Mouse (Mus musculus) MEL (cell line): Measurements from ENCODE around the gene Nsg2. TPM values are rescaled to one million over a fixed set of nuclear protein-coding genes. Genes with fewer than 3 reads are reported as not detected.

Experiments
- DNase-seq: peaks from one replicate; pipeline ENCODE4 v3.0.0; 2011; ENCODE audit warnings: low read depth, low spot score
- H3K27ac ChIP-seq: 2 replicates; pipeline ENCODE4 v1.5.1; 2012; ENCODE audit warnings: low read depth, mild to moderate bottlenecking, control low read depth, low read length, moderate library complexity; ENCODE audit not compliant: control insufficient read depth
- H3K27me3 ChIP-seq, 2 experiments: fragments of 150-350 bp in 1 of 2; sonication (generic) in 1 of 2; 2 replicates each; pipeline ENCODE4 v1.6.1; 2012; ENCODE audit warnings: low read length in 2 of 2, mild to moderate bottlenecking in 2 of 2, improper control_type of control experiment in 1 of 2, moderate library complexity in 1 of 2; ENCODE audit not compliant: insufficient read depth in 2 of 2, control insufficient read depth in 1 of 2
- H3K36me3 ChIP-seq, 2 experiments: 2 replicates each; pipeline ENCODE4 v1.6.1; 2012 to 2014; ENCODE audit warnings: low read length in 2 of 2, improper control_type of control experiment in 1 of 2, inconsistent platforms in 1 of 2, mild to moderate bottlenecking in 1 of 2; ENCODE audit not compliant: insufficient read depth in 2 of 2, control insufficient read depth in 1 of 2
- H3K4me1 ChIP-seq, 2 experiments: fragments of 150-350 bp in 1 of 2; sonication (generic) in 1 of 2; 2 replicates each; pipeline ENCODE4 v1.6.1; 2012; ENCODE audit warnings: low read length in 2 of 2, improper control_type of control experiment in 1 of 2, mild to moderate bottlenecking in 1 of 2; ENCODE audit not compliant: insufficient read depth in 2 of 2, control insufficient read depth in 1 of 2
- H3K4me3 ChIP-seq, 2 experiments: fragments of 150-350 bp in 1 of 2; sonication (generic) in 1 of 2; 2 replicates each; pipeline ENCODE4 v1.5.1; 2012; ENCODE audit warnings: low read depth in 2 of 2, low read length in 2 of 2, mild to moderate bottlenecking in 2 of 2, moderate library complexity in 2 of 2, control low read depth in 1 of 2, improper control_type of control experiment in 1 of 2; ENCODE audit not compliant: control insufficient read depth in 1 of 2, insufficient read depth in 1 of 2
- H3K79me2 ChIP-seq: 2 replicates; pipeline ENCODE4 v1.6.1; 2012; ENCODE audit warnings: mild to moderate bottlenecking, low read length, moderate library complexity; ENCODE audit not compliant: control insufficient read depth, poor library complexity, insufficient read depth
- H3K9ac ChIP-seq: 2 replicates; pipeline ENCODE4 v1.6.1; 2012; ENCODE audit warnings: low read depth, mild to moderate bottlenecking, control low read depth, low read length, moderate library complexity; ENCODE audit not compliant: control insufficient read depth, poor library complexity, severe bottlenecking
- H3K9me3 ChIP-seq: fragments of 150-350 bp; sonication (generic); replicated peaks from 2 replicates; pipeline ENCODE4 v1.6.1; 2012; ENCODE audit warnings: mild to moderate bottlenecking, low read length, improper control_type of control experiment, moderate library complexity; ENCODE audit not compliant: insufficient read depth
- BHLHE40 ChIP-seq: IDR thresholded peaks from 2 replicates; pipeline ENCODE4 v1.6.1; 2012; ENCODE audit warnings: low read depth, mild to moderate bottlenecking, inconsistent platforms, low read length, improper control_type of control experiment, borderline replicate concordance
- CHD2 ChIP-seq: IDR thresholded peaks from 2 replicates; pipeline ENCODE4 v1.6.1; 2011; ENCODE audit warnings: low read length, improper control_type of control experiment
- E2F4 ChIP-seq: IDR thresholded peaks from 2 replicates; pipeline ENCODE4 v1.6.1; 2011; ENCODE audit warnings: low read depth, low read length, improper control_type of control experiment, borderline replicate concordance
- ETS1 ChIP-seq: IDR thresholded peaks from 2 replicates; pipeline ENCODE4 v1.6.1; 2012; ENCODE audit warnings: low read depth, mild to moderate bottlenecking, inconsistent platforms, low read length, improper control_type of control experiment, moderate library complexity
- HCFC1 ChIP-seq: IDR thresholded peaks from 2 replicates; pipeline ENCODE4 v1.6.1; 2012; ENCODE audit warnings: low read depth, mild to moderate bottlenecking, inconsistent platforms, low read length, improper control_type of control experiment, moderate library complexity
- JUND ChIP-seq: IDR thresholded peaks from 2 replicates; pipeline ENCODE4 v1.6.1; 2011; ENCODE audit warnings: low read depth, mild to moderate bottlenecking, improper control_type of control experiment, low read length
- KAT2A ChIP-seq: conservative IDR thresholded peaks from 2 replicates; pipeline ENCODE4 v1.6.1; 2012; ENCODE audit warnings: low read depth, low read length, improper control_type of control experiment, inconsistent platforms
- MAFK ChIP-seq: IDR thresholded peaks from 2 replicates; pipeline ENCODE4 v1.6.1; 2011; ENCODE audit warnings: low read depth, mild to moderate bottlenecking, low read length, improper control_type of control experiment, borderline replicate concordance
- MEF2A ChIP-seq: IDR thresholded peaks from 2 replicates; pipeline ENCODE4 v1.6.1; 2014; ENCODE audit warnings: low read depth, mild to moderate bottlenecking, inconsistent platforms, low read length, improper control_type of control experiment; ENCODE audit not compliant: poor library complexity, insufficient replicate concordance, severe bottlenecking; ENCODE audit errors: extremely low read depth
- MYC ChIP-seq: IDR thresholded peaks from 2 replicates; pipeline ENCODE4 v1.6.1; 2011; ENCODE audit warnings: low read depth, mild to moderate bottlenecking, low read length, improper control_type of control experiment, moderate library complexity
- NELFE ChIP-seq: IDR thresholded peaks from 2 replicates; pipeline ENCODE4 v1.6.1; 2011; ENCODE audit warnings: low read depth, low read length, improper control_type of control experiment
- POLR2A ChIP-seq, 2 experiments: IDR thresholded peaks; 2 replicates each; pipeline ENCODE4 v1.6.1; 2011 to 2012; ENCODE audit warnings: low read length in 2 of 2, mild to moderate bottlenecking in 2 of 2, control low read depth in 1 of 2, improper control_type of control experiment in 1 of 2, low read depth in 1 of 2, moderate library complexity in 1 of 2; ENCODE audit not compliant: control insufficient read depth in 1 of 2, insufficient read depth in 1 of 2, poor library complexity in 1 of 2
- RAD21 ChIP-seq: IDR thresholded peaks from 2 replicates; pipeline ENCODE4 v1.6.1; 2011; ENCODE audit warnings: mild to moderate bottlenecking, low read depth, low read length, improper control_type of control experiment
- SIN3A ChIP-seq: IDR thresholded peaks from 2 replicates; pipeline ENCODE4 v1.6.1; 2012; ENCODE audit warnings: low read length, improper control_type of control experiment, inconsistent platforms
- TAL1 ChIP-seq: IDR thresholded peaks from 2 replicates; pipeline ENCODE4 v1.6.1; 2012; ENCODE audit warnings: mild to moderate bottlenecking, inconsistent platforms, low read length, moderate library complexity, mixed read lengths
- TCF12 ChIP-seq: IDR thresholded peaks from 2 replicates; pipeline ENCODE4 v1.6.1; 2014; ENCODE audit warnings: low read depth, mild to moderate bottlenecking, inconsistent platforms, low read length, improper control_type of control experiment, moderate library complexity
- UBTF ChIP-seq: IDR thresholded peaks from 2 replicates; pipeline ENCODE4 v1.6.1; 2012; ENCODE audit warnings: low read depth, mild to moderate bottlenecking, inconsistent platforms, low read length, improper control_type of control experiment, moderate library complexity, borderline replicate concordance; ENCODE audit not compliant: insufficient read depth
- USF1 ChIP-seq: IDR thresholded peaks from 2 replicates; pipeline ENCODE4 v1.6.1; 2014; ENCODE audit warnings: low read depth, mild to moderate bottlenecking, inconsistent platforms, low read length, improper control_type of control experiment, moderate library complexity
- ZC3H11A ChIP-seq: IDR thresholded peaks from 2 replicates; pipeline ENCODE4 v1.6.1; 2012; ENCODE audit warnings: low read depth, mild to moderate bottlenecking, inconsistent platforms, low read length, improper control_type of control experiment
- ZKSCAN1 ChIP-seq: IDR thresholded peaks from 2 replicates; pipeline ENCODE4 v1.6.1; 2012; ENCODE audit warnings: low read depth, mild to moderate bottlenecking, inconsistent platforms, low read length, improper control_type of control experiment, moderate library complexity
- ZNF384 ChIP-seq: IDR thresholded peaks from 2 replicates; pipeline ENCODE4 v1.6.1; 2012; ENCODE audit warnings: low read depth, mild to moderate bottlenecking, inconsistent platforms, low read length, improper control_type of control experiment
- polyA plus RNA-seq, 2 experiments: library from polyadenylated mRNA; stranded (reverse) in 1 of 2; unstranded in 1 of 2; fragments of >175 nt in 1 of 2; fragments of >200 nt in 1 of 2; gene quantifications; 2 replicates each; pipeline versions ENCODE4 v1.2.1 to v1.2.4; 2012; ENCODE audit warnings: low replicate concordance in 2 of 2, low read depth in 1 of 2; ENCODE audit not compliant: insufficient read length in 2 of 2, insufficient read depth in 1 of 2, missing spikeins in 1 of 2
- total RNA-seq: library from RNA; depleted of rRNA; stranded (reverse); fragments of 300-350 nt; gene quantifications from 2 replicates; pipeline ENCODE4 v1.2.3, GENCODE M21; 2012

The Nsg2 gene
- total and polyA plus RNA-seq, 3 experiments, result not detected

GRCm38 (mm10) chr11:32035831-32036230 is 35.6 kb downstream of the Nsg2 start:
- no peak for DNase-seq
- Histone ChIP-seq H3K9me3 (no peaks in the 10 kb centered on the region), H3K27ac (no peak overlapping the region), H3K27me3 (peaks cover 19 to 28% of the 10 kb centered on the region in 2 experiments), H3K4me3 (no peak overlapping the region), H3K9ac (no peak overlapping the region), H3K79me2 (no peaks in the 10 kb centered on the region), H3K36me3 (no peaks in the 10 kb centered on the region), H3K4me1 (no peaks in the 10 kb centered on the region)
- TF ChIP-seq CHD2, result no peak
- no peak for TF ChIP-seq E2F4
- no peak for TF ChIP-seq ZKSCAN1
- TF ChIP-seq HCFC1, result no peak
- TF ChIP-seq MEF2A, result no peak
- no peak for TF ChIP-seq USF1

GRCm38 (mm10) chr11:32039656-32040055 is 39.4 kb downstream of the Nsg2 start:
- Histone ChIP-seq H3K27me3 (peaks cover 17 to 27% of the 10 kb centered on the region in 2 experiments), H3K36me3 (no peaks in the 10 kb centered on the region), H3K9ac (no peak overlapping the region), H3K9me3 (no peaks in the 10 kb centered on the region), H3K27ac (no peak overlapping the region), H3K79me2 (no peaks in the 10 kb centered on the region), H3K4me3 (no peak overlapping the region), H3K4me1 (no peaks in the 10 kb centered on the region)
- DNase-seq, result no peak
- TF ChIP-seq KAT2A (no peak), TCF12 (no peak), UBTF (no peak), ZC3H11A (no peak), TAL1 (no peak), BHLHE40 (no peak), ETS1 (no peak), NELFE (no peak), SIN3A (no peak), HCFC1 (no peak), MAFK (no peak), ZNF384 (no peak), JUND (no peak), MYC (no peak), POLR2A (IDR thresholded peaks at IDR 0.05; ENCODE audit: control insufficient read depth in 1 of 2, insufficient read depth in 1 of 2, low read depth in 1 of 2, low read length in 2 of 2, poor library complexity in 1 of 2) (no peak), RAD21 (no peak), CHD2 (no peak)
